Mouse (Mus musculus): ENCODE results near the gene Mpzl1.

DNA sequence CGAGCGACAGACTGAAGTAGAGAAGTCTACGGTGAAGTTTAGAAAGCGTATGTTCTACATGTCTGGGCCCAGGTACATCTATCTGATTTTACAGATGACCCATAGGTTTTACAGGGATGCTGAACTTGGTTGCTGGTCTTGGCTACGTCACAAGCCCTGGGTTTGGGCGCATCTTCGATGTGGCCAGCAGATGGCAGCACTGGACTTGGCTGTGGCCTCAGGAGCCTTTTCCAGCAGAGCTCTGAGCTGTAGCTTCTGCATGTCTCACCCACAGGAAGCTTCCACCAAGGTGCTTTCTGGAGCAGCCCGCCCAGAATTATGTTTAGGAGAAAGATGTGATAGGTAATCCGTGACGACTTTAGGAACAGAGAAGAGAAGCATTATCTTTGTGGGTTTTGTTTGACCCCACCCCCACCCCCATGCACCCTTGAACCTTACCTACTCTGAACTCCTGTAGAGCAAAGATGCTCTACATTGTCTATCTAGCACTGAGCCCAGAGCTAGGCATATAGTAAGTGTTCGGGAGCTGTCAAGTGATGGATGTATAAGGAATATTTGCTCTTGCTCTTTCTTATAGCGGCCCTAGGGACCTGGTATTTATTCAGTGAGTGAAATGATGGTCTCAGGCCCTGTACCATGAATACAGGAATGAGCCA is 50.7 kb downstream of the Mpzl1 start:
- TF ChIP-seq POLR2A (IDR thresholded peaks at IDR 0.05; ENCODE audit: low read depth, low read length) (no peak), CTCF (conservative IDR thresholded peaks at IDR 0.05; ENCODE audit: insufficient read depth, insufficient read length, low read depth, low read length) (peak; percentile 99)

Data from kidney, adult 2 months (tissue).